Mouse (Mus musculus) lung, postnatal 0 days (tissue): ENCODE measurements around the gene Gusb. TPM values are rescaled to one million over a fixed set of nuclear protein-coding genes. Genes with fewer than 3 reads are reported as not detected.

Experiments
- ATAC-seq: fragments of 200-750 bp; cut with Nextera tagmentation; 2 replicates; pipeline ENCODE4 v1.8.0; 2017; ENCODE audit warnings: moderate library complexity
- DNase-seq: peaks from one replicate; pipeline ENCODE4 v3.0.0-alpha.2; 2016; ENCODE audit warnings: low spot score
- H3K27ac ChIP-seq: fragments of 300-500 bp; sonication (generic); 2 replicates; pipeline ENCODE4 v1.5.1; 2014; ENCODE audit warnings: antibody characterized with exemption, mild to moderate bottlenecking, low read length, mixed read lengths
- H3K27me3 ChIP-seq: fragments of 300-500 bp; sonication (generic); replicated peaks from 2 replicates; pipeline ENCODE4 v1.6.1; 2014; ENCODE audit warnings: low read length, mixed read lengths; ENCODE audit not compliant: insufficient read depth
- H3K36me3 ChIP-seq: fragments of 300-500 bp; sonication (generic); 2 replicates; pipeline ENCODE4 v1.6.1; 2014; ENCODE audit warnings: low read length, mixed read lengths; ENCODE audit not compliant: insufficient read depth
- H3K4me1 ChIP-seq: fragments of 300-500 bp; sonication (generic); 2 replicates; pipeline ENCODE4 v1.6.1; 2014; ENCODE audit warnings: antibody characterized with exemption, low read depth, low read length, mixed read lengths; ENCODE audit not compliant: insufficient read depth
- H3K4me2 ChIP-seq: fragments of 300-500 bp; sonication (generic); replicated peaks from 2 replicates; pipeline ENCODE4 v1.6.1; 2014; ENCODE audit warnings: low read depth, mild to moderate bottlenecking, low read length, moderate library complexity, mixed read lengths
- H3K4me3 ChIP-seq: fragments of 300-500 bp; sonication (generic); 2 replicates; pipeline ENCODE4 v1.5.1; 2014; ENCODE audit warnings: low read depth, low read length
- H3K9ac ChIP-seq: fragments of 300-500 bp; sonication (generic); replicated peaks from 2 replicates; pipeline ENCODE4 v1.6.1; 2014; ENCODE audit warnings: low read depth, mild to moderate bottlenecking
- H3K9me3 ChIP-seq: fragments of 300-500 bp; sonication (generic); 2 replicates; pipeline ENCODE4 v1.6.1; 2016; ENCODE audit warnings: low read length, mixed read lengths
- CTCF ChIP-seq: IDR thresholded peaks from 2 replicates; pipeline ENCODE4 v1.5.1; 2016; ENCODE audit warnings: antibody characterized with exemption, mild to moderate bottlenecking
- EP300 ChIP-seq: IDR thresholded peaks from 2 replicates; pipeline ENCODE4 v1.6.1; 2016; ENCODE audit warnings: antibody characterized with exemption, mild to moderate bottlenecking, control low read depth
- WGBS: fragments of 180-500 bp; shearing (Covaris S2); extraction: QIAGEN DNeasy Blood & Tissue Kit; methylation state at CpG from one replicate; pipeline ENCODE4 v1.1.7; 2014; 5-methylcytosine and 5-hydroxymethylcytosine counted together
- polyA plus RNA-seq: library from polyadenylated mRNA; unstranded; fragments of >200 nt; fragmentation: Nextera tagmentation; extraction: Ambion mirVana; gene quantifications from 2 replicates; pipeline ENCODE4 v1.2.1, GENCODE M21; 2015

Gusb gene
- polyA plus RNA-seq, 1 experiment from 2014 or later, result 50.0 TPM

DNA sequence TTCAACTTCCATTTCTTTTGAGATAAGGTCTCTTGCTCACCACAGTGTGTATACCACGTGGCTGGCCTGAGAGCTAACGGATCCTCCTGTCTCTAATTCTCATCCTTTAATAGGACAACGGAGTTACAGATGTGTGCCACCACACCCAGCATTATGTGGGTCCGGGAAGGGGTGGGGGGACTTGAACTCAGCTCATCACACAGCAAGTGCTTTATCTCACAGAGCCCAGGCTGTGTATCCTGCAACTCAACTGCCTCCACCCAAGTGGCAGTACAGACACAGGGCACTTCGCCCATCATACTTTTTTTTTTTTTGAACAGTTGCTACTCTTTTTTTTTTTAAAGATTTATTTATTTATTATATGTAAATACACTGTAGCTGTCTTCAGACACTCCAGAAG, 11.0 kb downstream of the Gusb start:
- ATAC-seq, result no peak
- WGBS, result 83% methylated on average over 5 of the region's 5 CpGs
- Histone ChIP-seq H3K36me3 (0 out of 2 replicates have a peak, but pooled peaks cover 3% of the 10 kb centered on the region), H3K27ac (no peak overlapping the region), H3K27me3 (no peaks in the 10 kb centered on the region), H3K9me3 (no peaks in the 10 kb centered on the region), H3K4me2 (no peak overlapping the region), H3K4me3 (no peak overlapping the region), H3K4me1 (no peaks in the 10 kb centered on the region), H3K9ac (no peak overlapping the region)
- no peak for DNase-seq
- TF ChIP-seq CTCF, result no peak
- no peak for TF ChIP-seq EP300

DNA sequence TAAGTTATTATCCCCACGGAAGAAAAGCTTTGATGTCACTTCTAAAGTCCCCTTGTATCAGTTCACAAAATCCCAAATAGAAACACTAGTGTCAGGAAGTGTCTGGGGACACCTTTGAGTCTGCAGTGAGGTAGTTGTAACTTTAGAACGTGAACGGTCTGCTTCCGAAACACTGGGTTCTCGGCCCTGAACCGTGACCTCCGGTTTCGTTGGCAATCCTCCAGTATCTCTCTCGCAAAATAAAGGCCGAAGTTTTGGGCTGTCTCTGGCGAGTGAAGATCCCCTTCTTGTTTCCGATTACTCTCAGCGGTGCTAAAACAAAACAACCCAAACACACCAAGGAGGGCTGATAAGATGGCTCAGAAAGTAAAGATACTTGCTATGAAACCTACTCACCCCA, 13.5 kb downstream of the Gusb start:
- Histone ChIP-seq H3K4me1 (no peaks in the 10 kb centered on the region), H3K4me3 (no peak overlapping the region), H3K4me2 (no peak overlapping the region), H3K27me3 (no peaks in the 10 kb centered on the region), H3K27ac (no peak overlapping the region), H3K9ac (no peak overlapping the region), H3K36me3 (0 out of 2 replicates have a peak, but pooled peaks cover 3% of the 10 kb centered on the region), H3K9me3 (no peaks in the 10 kb centered on the region)
- no peak for TF ChIP-seq EP300
- no peak for TF ChIP-seq CTCF
- no peak for DNase-seq
- ATAC-seq, result no peak
- 67% methylated on average over 13 of the region's 13 CpGs for WGBS

DNA sequence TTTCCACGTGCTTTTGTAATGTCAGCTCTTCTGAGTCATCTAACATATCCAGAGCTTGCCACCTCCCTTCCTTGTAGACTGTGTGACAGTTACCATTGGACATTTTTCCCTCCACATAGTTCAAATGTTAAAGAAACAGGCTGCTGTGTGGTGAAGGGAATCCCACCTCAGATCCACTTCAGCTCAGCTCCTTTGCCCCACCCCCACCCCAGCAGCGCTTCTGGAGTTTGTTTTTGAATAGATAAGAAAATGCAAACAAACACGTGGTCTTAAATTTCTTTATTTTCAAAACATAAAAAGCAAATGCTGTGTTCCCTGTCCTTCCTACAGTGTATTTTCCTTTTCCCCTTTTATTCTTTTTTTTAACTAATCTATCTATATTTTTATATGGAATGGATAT, 22.6 kb downstream of the Gusb start:
- Histone ChIP-seq H3K9me3 (no peaks in the 10 kb centered on the region), H3K4me3 (no peak overlapping the region), H3K9ac (no peak overlapping the region), H3K27me3 (no peaks in the 10 kb centered on the region), H3K27ac (no peak overlapping the region), H3K4me1 (no peaks in the 10 kb centered on the region), H3K4me2 (no peak overlapping the region), H3K36me3 (peaks cover 3% of the 10 kb centered on the region; the same call in 1 of the 2 replicates)
- no peak for DNase-seq
- no peak for ATAC-seq
- 42% methylated on average over 3 of the region's 3 CpGs for WGBS
- no peak for TF ChIP-seq EP300
- TF ChIP-seq CTCF, result no peak

DNA sequence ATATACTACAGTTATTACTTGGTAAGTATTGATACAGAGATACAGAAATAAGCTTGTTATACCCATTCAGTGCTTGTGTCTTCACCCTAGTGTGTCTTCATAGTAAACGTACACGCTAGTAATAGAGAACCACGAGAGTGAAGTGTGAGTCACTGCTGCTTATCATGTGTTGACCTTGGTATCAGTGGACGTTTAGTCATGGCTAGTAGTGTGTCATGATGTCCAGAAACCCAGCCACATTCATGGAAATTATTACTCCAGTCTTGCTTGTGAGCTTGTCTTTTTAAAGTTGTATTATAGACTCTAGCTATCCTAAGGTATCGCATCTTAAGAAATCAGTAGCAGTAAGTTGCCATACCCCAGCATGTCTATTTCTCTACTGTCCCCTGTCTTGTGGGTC, 24.2 kb downstream of the Gusb start:
- Histone ChIP-seq H3K9ac (no peak overlapping the region), H3K27me3 (no peaks in the 10 kb centered on the region), H3K36me3 (peaks cover 3% of the 10 kb centered on the region; the same call in 1 of the 2 replicates), H3K4me1 (no peaks in the 10 kb centered on the region), H3K4me2 (no peak overlapping the region), H3K27ac (no peak overlapping the region), H3K4me3 (no peak overlapping the region), H3K9me3 (no peaks in the 10 kb centered on the region)
- ATAC-seq (no peak), DNase-seq (no peak)
- TF ChIP-seq EP300, result no peak
- no peak for TF ChIP-seq CTCF
- WGBS, result 75% methylated on average over 5 of the region's 5 CpGs

DNA sequence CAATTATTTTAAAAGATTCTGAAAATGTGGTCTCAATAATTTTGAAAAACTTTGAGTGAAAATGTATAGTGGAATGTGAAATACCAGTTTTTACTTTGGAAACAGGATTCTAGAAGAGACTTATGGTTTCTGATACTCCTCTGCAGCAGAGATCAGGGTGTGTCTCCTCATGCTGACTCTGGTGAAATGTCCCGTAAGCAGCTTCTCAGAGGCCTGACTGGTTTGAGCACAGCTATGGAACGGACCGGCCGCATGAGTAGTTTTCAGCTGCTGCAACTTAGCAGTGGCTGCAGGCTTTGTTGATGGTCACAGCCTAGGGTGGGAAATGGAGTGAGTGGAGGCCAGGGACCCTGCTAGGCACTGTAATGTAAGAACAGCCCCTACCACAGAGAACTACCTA, 25.1 kb downstream of the Gusb start:
- H3K36me3 ChIP-seq, result peaks cover 3% of the 10 kb centered on the region; the same call in 1 of the 2 replicates
- no peaks in the 10 kb centered on the region for H3K9me3 ChIP-seq
- 80% methylated on average over 4 of the region's 4 CpGs for WGBS
- H3K27ac ChIP-seq, result no peak overlapping the region
- no peaks in the 10 kb centered on the region for H3K4me1 ChIP-seq
- H3K4me2 ChIP-seq, result no peak overlapping the region
- no peaks in the 10 kb centered on the region for H3K27me3 ChIP-seq
- TF ChIP-seq CTCF (no peak), EP300 (no peak)
- H3K9ac ChIP-seq, result no peak overlapping the region
- DNase-seq (no peak), ATAC-seq (no peak)
- H3K4me3 ChIP-seq, result no peak overlapping the region

DNA sequence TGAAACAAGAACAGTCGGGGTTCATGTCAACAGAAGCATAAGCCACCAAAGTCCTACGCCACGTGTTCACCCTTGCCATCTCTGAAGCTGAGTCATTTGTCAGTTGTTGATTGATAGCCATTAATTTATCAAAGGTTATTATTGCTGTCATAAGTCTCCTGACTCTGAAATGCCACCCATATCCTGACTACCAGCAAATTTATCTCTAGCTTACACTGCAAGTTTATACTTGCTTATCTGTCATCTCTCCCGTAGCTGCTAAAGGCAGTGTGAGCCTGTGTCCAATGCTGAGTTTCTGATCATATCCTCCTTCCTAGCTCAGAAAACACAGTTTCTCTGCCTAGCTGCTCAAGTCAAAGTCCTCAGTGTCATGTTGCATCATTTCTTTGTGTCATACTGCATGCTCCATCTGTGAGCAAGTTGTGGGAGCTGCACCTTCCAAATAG, 28.0 kb downstream of the Gusb start:
- Histone ChIP-seq H3K4me3 (no peak overlapping the region), H3K27me3 (no peaks in the 10 kb centered on the region), H3K36me3 (peaks cover 3% of the 10 kb centered on the region; the same call in 1 of the 2 replicates), H3K9ac (no peak overlapping the region), H3K9me3 (no peaks in the 10 kb centered on the region), H3K27ac (no peak overlapping the region), H3K4me1 (no peaks in the 10 kb centered on the region), H3K4me2 (no peak overlapping the region)
- 72% methylated on average over 4 of the region's 4 CpGs for WGBS
- ATAC-seq, result no peak
- TF ChIP-seq EP300 (no peak), CTCF (no peak)
- DNase-seq, result no peak

DNA sequence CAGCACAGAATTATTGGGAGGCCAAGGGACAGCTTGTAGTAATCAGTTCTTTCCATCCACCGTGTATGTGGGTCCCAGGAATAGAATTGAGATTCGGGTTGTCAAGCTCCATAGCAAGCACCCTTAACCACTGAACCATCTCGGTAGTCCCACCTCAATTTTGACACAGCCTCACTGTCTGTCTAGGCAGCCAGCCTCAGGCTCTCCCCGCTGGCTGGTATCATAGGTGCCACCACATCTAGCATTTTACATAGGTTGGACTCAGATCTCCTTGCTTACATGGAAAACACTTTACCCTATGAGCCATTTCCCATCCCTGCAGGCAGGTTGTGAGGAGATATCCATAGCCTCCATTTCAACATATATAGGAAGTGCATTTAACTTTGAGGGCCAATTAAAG, 28.5 kb downstream of the Gusb start:
- TF ChIP-seq CTCF (no peak), EP300 (no peak)
- WGBS, result 85% methylated on average over 4 of the region's 4 CpGs
- no peak for ATAC-seq
- Histone ChIP-seq H3K4me2 (no peak overlapping the region), H3K36me3 (peaks cover 3% of the 10 kb centered on the region; the same call in 1 of the 2 replicates), H3K4me1 (no peaks in the 10 kb centered on the region), H3K27ac (no peak overlapping the region), H3K9ac (no peak overlapping the region), H3K27me3 (no peaks in the 10 kb centered on the region), H3K4me3 (no peak overlapping the region), H3K9me3 (no peaks in the 10 kb centered on the region)
- DNase-seq, result no peak
